Mouse (Mus musculus) liver, postnatal 0 days (tissue): ENCODE measurements around the gene Abca4.

Experiments used
- CTCF ChIP-seq: sonication (generic); IDR thresholded peaks from 2 replicates; pipeline ENCODE4 v1.5.1; 2016; ENCODE audit warnings: antibody characterized with exemption, low read depth
- EP300 ChIP-seq: IDR thresholded peaks from 2 replicates; pipeline ENCODE4 v1.6.1; 2016; ENCODE audit warnings: antibody characterized with exemption, low read depth, mild to moderate bottlenecking

- TF ChIP-seq CTCF (no peak), EP300 (no peak)
Measured at GRCm38 (mm10) chr3:122122838-122123237, 78.6 kb downstream of the Abca4 start.
